Mouse (Mus musculus): ENCODE measurements at regions not wholly inside any gene's neighbourhood (a gene's known extent, or its start where the extent isn't known, plus 50 kb on each side); places are given as distances from the start of the nearest gene placed in this dataset.

DNA sequence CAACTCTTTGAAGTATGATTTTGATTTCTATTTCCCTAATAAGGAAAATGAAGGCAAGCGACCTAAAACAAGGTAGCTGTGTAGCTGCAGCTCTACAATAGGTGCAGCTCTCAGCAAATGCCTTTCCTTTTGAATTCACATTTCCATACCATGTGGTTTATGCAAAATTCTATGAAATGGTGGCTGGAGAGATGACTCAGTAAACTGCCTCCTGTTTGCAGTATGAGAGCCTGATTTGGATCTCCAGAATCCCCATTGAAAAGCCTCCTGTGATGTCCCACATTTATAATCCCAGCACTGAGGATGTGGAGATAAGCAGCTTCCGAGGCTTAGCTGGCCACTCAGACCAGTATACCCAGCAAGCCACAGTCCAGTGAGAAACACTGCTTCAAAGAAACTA lies 59.6 kb downstream of the Npy1r start:
- intact Hi-C loops (cut with DNase I) = no loop called here

GRCm38 (mm10) chr8:66757830-66758229 lies 60.8 kb downstream of the Npy1r start:
- no peak for TF ChIP-seq CTCF (IDR thresholded peaks at IDR 0.05)
- no peak for DNase-seq
- Histone ChIP-seq H3K27ac (no peak overlapping the region), H3K4me3 (no peak overlapping the region)
- intact Hi-C loops (cut with DNase I) = no loop called here

More for the DNA sequence above, 59.6 kb downstream of the Npy1r start:
- no peak overlapping the region for H3K27ac ChIP-seq
- no peak overlapping the region for H3K4me3 ChIP-seq
- DNase-seq = no peak
- TF ChIP-seq CTCF (IDR thresholded peaks at IDR 0.05) = no peak

- no peak overlapping the region for H3K27ac ChIP-seq
- intact Hi-C loops (cut with DNase I) = no loop called here
- DNase-seq = no peak
- H3K4me3 ChIP-seq = no peak overlapping the region
- TF ChIP-seq CTCF (IDR thresholded peaks at IDR 0.05) = no peak
Observed at GRCm38 (mm10) chr8:66758519-66758918, 61.5 kb downstream of the Npy1r start.

- intact Hi-C loops (cut with DNase I) = no loop called here
- no peak for TF ChIP-seq CTCF (IDR thresholded peaks at IDR 0.05)
- Histone ChIP-seq H3K27ac (no peak overlapping the region), H3K4me3 (no peak overlapping the region)
- no peak for DNase-seq
Observed at GRCm38 (mm10) chr8:66759716-66760115, 62.7 kb downstream of the Npy1r start.

GRCm38 (mm10) chr8:66760958-66761583 lies 64.1 kb downstream of the Npy1r start:
- no peak for DNase-seq
- Histone ChIP-seq H3K27ac (no peak overlapping the region), H3K4me3 (no peak overlapping the region)
- intact Hi-C loops (cut with DNase I) = no loop called here
- no peak for TF ChIP-seq CTCF (IDR thresholded peaks at IDR 0.05)

GRCm38 (mm10) chr8:66764992-66765528 lies 68.1 kb downstream of the Npy1r start:
- H3K27ac ChIP-seq = no peak overlapping the region; the same call in 1 of the 2 replicates

GRCm38 (mm10) chr8:66768379-66768969 lies 71.5 kb downstream of the Npy1r start:
- Histone ChIP-seq H3K27ac (no peak overlapping the region; the same call in 1 of the 2 replicates), H3K4me3 (no peak overlapping the region)
- no peak for TF ChIP-seq CTCF (IDR thresholded peaks at IDR 0.05)
- intact Hi-C loops (cut with DNase I) = loop anchor here (5.0 kb wide), 1 partner anchor 71 kb away; the partner anchor contains the start of gene Npy1r
- DNase-seq = no peak

More at GRCm38 (mm10) chr8:66764992-66765528, 68.1 kb downstream of the Npy1r start:
- intact Hi-C loops (cut with DNase I) = loop anchor here (5.0 kb wide), 1 partner anchor 68 kb away; the partner anchor contains the start of gene Npy1r
- TF ChIP-seq CTCF (IDR thresholded peaks at IDR 0.05) = no peak
- no peak for DNase-seq
- H3K4me3 ChIP-seq = no peak overlapping the region

- Histone ChIP-seq H3K27ac (peak overlapping the region; percentile 16; the same call in 1 of the 2 replicates), H3K4me3 (no peak overlapping the region)
- TF ChIP-seq CTCF (IDR thresholded peaks at IDR 0.05) = no peak
- intact Hi-C loops (cut with DNase I) = no loop called here
- no peak for DNase-seq
Observed at GRCm38 (mm10) chr8:66771111-66771510, 74.1 kb downstream of the Npy1r start.

DNA sequence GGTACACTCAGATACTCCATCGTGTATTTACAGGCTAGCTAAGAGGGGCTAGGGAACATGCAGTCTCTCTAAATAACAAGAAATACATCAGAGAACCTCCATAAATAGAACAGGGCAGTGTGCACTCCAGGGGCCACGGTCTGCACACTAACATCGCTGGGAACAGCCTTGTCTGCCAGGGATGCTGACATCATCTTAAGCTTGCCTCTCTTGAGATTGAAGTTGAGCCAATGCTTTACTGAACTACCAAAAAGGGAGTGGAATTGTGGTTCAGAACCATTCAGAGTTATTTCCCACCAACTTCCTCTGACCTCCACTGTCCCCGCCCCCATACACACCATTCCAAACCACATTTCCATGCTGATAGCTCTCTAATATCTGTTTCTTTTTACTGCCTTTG lies 75.7 kb downstream of the Npy1r start:
- intact Hi-C loops (cut with DNase I) = no loop called here
- Histone ChIP-seq H3K4me3 (no peak overlapping the region), H3K27ac (peak overlapping the region; percentile 72)
- peak; percentile 36 for DNase-seq
- no peak for TF ChIP-seq CTCF (IDR thresholded peaks at IDR 0.05)

GRCm38 (mm10) chr8:66777115-66777877 lies 80.3 kb downstream of the Npy1r start:
- TF ChIP-seq CTCF (IDR thresholded peaks at IDR 0.05) = no peak
- DNase-seq = no peak
- no peak overlapping the region for H3K4me3 ChIP-seq
- no peak overlapping the region for H3K27ac ChIP-seq
- intact Hi-C loops (cut with DNase I) = no loop called here

DNA sequence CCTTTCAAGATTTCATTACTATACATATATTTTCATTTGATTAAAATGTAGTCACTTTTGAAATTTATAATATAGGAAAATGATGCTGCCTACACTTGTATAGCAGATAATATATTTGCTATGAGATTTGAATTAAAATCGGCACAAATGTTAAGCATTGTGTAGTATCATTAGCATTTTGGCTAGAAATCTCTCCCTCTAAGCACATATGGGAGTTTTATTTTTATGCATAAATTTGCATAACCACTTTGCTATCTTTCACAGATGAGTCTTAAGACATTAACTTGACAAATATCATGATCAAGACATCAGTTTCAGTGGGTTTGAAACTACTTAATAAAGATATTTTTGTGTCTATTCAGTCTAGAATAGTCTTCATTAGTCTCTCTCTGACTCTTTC lies 80.4 kb upstream of the Naf1 start:
- Histone ChIP-seq H3K4me3 (no peak overlapping the region), H3K27ac (no peak overlapping the region)
- intact Hi-C loops (cut with DNase I) = no loop called here
- DNase-seq = no peak
- no peak for TF ChIP-seq CTCF (IDR thresholded peaks at IDR 0.05)

- DNase-seq = no peak
- Histone ChIP-seq H3K27ac (no peak overlapping the region), H3K4me3 (no peak overlapping the region)
- no peak for TF ChIP-seq CTCF (IDR thresholded peaks at IDR 0.05)
- intact Hi-C loops (cut with DNase I) = no loop called here
Observed at GRCm38 (mm10) chr8:66782656-66783055, 77.4 kb upstream of the Naf1 start.

DNA sequence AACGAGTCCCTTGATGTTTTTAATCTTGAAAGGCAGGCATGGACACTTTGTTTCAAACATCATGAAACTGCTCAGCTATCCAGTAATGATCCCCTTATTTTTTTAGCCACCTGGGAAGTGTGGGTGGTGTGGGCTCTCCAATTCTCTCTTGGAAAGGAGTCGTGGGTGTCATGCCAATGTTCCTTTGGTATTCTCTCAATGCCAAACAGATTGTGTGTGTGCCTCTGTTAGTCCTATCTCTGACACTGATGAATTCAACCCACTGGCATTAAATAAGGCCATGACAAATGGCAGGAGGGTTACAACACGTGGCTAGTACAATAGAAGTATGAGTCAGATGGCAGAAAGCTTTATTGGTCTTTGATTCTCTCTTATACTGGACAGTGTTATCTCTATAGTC lies 74.0 kb upstream of the Naf1 start:
- intact Hi-C loops (cut with DNase I) = no loop called here
- DNase-seq = no peak
- Histone ChIP-seq H3K27ac (no peak overlapping the region), H3K4me3 (no peak overlapping the region)
- no peak for TF ChIP-seq CTCF (IDR thresholded peaks at IDR 0.05)

Data from gastrocnemius, adult 2 months (tissue).